Mouse (Mus musculus): ENCODE data around the gene Fam120a.

Fam120a gene

GRCm38 (mm10) chr13:48913141-48913540 is 54.7 kb downstream of the Fam120a start:
- DNase-seq (ENCODE audit: low spot score in 2 of 2), result no peak

GRCm38 (mm10) chr13:48911426-48911825 is 56.4 kb downstream of the Fam120a start:
- DNase-seq (ENCODE audit: low spot score in 2 of 2), result no peak

DNA sequence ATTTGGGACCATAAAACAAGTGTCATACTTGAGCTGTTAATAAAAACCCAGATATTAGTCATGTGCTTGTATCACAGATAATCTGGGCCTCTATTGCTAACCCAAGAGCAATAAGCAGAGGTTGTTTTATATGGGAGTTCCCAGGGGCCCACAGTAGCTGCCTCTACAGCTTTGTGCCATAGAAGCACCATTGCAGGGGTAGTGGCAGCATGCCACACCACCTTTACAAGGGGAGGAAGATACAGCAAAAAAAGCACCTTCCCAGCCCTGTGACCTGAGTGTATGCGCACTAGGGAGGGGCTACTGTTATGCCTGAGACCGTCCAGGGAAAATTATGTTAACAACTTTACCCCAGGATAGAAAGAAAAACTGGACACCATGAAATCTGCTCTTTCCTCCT is 62.4 kb downstream of the Fam120a start:
- no peak for DNase-seq (ENCODE audit: low spot score in 2 of 2)

GRCm38 (mm10) chr13:48895376-48895775 is 72.4 kb downstream of the Fam120a start:
- no peak for DNase-seq (ENCODE audit: low spot score in 2 of 2)

DNA sequence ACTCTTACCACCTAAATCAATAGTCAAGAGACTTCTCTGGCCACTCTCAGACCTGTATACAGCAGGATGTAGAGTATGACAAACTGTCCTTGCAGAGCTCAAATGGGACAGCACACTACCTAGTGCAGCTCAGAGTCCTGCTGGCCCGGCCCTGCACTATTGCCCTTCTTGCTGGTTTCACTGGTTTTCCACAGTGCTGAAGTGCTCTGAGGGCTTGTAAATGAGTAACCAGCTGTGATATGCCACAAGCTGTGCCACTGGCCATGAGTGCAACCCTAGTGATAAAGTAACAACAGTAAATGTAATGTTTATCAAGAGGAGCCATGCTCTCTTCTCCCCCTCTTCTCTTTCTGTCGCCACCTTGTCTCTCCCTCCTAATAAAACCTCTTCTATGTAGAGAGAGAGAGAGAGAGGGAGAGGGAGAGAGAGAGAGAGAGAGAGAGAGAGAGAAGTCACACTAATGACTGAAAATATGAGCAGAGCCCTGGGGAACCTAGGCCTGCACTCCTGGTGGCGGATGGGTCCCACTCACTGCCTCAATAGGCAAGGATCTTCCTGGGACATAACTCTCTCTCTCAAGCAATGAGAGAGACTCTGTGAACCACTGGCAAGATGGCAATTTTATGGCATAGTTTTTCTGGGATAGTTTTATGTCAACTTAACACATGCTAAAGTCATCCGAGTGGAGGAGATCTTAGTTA is 77.4 kb downstream of the Fam120a start:
- no peak for DNase-seq (ENCODE audit: low spot score in 2 of 2)

DNA sequence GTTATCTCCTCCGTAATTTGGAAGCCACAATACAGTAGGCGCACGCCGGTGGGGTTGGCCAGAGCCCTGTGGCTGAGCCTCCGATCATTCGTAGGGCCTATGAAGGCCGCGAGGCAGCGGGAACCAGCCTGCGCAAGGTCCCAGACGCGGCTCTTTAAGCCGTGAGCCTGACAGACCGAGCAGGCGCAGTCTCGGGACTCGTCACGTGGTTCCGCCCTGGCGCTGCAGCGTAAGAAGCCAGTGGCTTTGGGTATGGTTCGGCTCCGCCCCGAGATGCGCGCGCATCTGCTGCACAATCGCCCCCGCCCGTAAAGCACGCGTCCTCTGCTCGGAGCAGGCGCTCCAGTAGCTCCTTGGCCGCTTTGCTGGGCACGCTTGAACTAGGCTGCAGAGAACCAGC is 89.3 kb downstream of the Fam120a start:
- peak; percentile 99 for DNase-seq (ENCODE audit: low spot score in 2 of 2)

DNA sequence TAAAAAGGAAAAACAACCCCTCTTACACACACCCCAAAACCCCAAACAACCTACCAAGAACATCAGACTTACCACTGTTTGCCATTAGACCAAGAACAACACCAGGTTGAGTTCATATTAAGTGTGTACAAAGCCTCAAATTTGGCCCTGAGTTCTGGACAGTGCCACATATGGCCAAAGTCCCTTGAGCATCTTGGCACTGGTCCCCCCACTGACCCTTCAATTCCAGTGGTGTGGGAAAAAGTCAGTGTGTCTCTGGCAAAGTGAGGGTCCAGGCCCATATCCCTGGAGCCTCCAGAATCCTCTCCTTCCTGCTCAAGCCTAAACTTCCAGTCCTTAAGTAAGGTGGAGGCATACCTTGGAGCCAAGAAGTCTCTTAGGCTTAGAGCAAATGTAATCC is 90.0 kb downstream of the Fam120a start:
- no peak for DNase-seq (ENCODE audit: low spot score in 2 of 2)

- DNase-seq (ENCODE audit: low spot score in 2 of 2), result no peak
These were observed 95.1 kb downstream of the Fam120a start for GRCm38 (mm10) chr13:48872726-48873125.

- peak; percentile 22 to 41 for DNase-seq (ENCODE audit: low spot score in 2 of 2)
These were observed 95.8 kb downstream of the Fam120a start for GRCm38 (mm10) chr13:48871887-48872606.

DNA sequence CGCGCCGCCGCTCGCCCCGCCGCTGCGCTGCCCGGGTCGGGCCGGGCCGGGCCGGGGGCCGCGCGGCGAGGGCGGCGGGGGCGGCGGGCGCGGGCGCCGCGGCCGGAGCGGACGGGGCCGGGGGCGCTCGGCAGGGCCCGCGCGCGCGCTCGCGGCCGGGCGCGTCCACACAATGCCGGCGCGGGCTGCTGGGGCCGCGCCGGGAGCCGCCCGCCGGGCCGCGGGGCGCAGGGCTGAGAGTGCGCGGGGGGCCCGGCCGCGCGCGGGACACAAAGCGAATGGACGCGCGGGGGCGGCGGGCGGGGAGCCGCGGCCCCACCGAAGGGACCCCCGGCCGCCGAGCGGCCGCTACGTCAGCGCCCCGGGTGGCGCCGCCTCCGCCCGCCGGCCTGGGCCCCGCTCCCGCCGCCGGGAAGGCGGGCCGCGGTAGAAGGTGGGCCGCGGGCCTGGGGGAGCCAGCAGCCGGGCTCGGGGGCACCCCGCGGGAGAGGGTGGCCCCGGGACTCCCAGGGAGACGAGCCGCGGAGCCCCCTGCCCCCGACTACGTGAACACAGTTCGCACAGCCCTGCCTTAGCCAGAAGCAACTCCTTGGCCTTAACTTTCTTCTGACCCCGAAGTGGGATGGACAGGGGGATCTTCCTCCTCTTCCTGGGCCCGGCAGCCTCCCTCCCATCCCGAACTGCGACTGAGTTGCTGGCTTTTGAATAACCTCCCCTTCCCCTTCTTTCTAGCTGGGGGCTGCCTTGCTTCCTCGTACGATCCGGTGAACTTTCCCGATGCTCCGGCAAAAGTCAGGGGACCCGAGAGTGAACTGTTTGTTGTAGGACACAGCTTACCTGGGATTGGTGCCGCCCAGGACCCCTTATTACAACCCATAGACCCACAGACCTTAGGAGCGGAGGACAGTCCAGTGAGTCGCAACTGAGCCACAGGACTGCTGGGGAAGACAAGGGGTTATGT is 96.8 kb downstream of the Fam120a start, which contains the start of gene Phf2:
Gene Phf2 (minus strand): TSS at position 349 of the 961 bp plus-strand sequence.
- peak; percentile 40 to 50 for DNase-seq (ENCODE audit: low spot score in 2 of 2)

DNA sequence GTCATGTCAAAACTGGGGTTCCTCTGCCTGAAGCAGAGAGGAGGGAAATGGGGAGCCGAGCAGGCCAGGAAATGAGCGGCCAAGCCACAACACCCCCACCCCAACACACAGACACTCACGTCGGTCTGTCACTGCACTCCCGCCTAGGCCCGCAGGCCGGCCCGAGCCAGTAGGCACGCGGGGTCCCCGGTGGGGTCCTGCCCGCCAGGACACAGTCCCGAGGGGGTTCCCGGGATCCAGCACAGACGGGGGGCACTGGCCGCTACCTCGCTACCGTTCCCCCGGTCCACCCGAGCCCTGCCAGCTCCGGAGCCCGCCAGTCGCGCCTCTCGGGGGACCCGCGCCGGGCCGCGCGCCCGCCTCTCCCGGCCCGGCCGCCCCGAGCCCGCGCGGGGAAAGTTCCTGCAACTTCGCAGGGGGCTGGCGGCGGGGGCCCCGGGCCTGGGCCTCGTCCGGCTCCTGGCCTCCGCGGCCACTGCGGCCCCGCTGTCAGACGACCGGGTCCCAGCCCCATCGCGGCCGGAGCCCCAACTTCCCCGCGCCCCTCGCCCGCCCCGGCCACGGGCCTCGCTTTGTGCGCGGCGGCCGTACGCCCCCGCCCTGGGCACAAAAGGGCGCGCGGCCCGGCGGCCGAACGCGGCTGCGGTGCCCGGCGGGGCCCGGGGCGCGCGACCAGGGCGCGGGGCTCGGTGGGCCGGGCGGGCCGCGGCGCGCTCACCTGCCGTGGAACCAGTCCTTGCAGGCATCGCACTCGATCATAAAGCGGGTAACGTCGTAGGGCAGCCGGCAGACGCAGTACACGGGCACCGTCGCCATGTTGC is 97.7 kb downstream of the Fam120a start:
- peak; percentile 39 to 65 for DNase-seq (ENCODE audit: low spot score in 2 of 2)

DNA sequence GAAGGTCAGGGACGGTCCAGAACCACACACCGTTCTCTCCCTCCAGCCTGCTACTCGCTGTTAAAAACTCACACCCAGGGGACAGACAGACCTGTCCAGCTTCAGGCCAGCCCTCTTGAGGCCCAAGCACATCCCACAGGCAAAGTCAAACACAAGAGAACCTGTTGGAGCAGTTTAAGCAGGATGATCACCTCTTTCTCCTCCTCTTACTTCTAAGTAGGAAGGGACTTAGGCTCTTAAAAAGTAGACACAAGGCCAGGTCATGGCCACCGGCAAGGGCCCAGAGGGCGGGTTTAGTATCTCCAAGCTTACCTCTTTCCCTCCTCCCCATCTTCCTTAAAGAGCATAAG is 98.2 kb downstream of the Fam120a start:
- DNase-seq (ENCODE audit: low spot score in 2 of 2), result no peak

DNA sequence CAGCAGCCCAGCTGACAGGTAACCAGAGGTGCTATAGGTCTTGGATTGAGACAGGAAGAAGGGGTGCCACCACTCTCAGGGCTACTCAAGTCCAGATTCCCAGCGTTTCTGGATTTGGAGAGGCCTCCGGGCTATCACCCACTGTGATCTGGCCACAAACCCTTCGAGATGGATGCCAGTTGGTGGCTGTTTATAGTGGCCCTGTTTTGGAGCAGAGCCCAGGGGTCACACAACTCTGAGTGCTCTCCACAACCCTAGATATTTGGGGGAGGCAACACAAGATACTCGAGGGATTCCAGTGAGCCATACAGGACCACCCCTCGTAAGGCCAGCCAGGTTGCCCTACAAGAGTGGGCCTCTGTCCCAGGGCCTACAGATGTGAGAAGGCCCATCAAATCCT is 98.7 kb downstream of the Fam120a start:
- DNase-seq (ENCODE audit: low spot score in 2 of 2), result no peak

- no peak for DNase-seq (ENCODE audit: low spot score in 2 of 2)
These were observed 103.0 kb downstream of the Fam120a start for GRCm38 (mm10) chr13:48864673-48865356.

DNA sequence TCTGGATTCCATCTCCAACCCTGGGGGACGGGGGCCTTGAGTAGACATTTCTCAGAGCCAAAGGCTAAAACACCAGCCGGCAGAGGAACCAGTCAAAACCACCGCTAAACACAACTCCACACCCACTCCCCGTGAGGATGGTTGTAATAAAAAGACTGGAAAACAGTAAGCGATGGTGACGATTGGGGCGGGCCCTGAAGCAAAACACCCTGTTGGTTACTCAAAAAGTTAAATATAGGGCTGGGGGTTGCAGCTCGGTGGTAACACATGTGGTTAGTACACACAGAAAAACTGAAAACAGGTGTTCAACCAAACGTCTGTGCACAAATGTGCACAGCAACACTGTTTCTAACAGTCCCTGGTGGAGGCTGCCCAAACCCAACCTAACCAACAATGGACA is 104.3 kb downstream of the Fam120a start:
- DNase-seq (ENCODE audit: low spot score in 2 of 2), result no peak

GRCm38 (mm10) chr13:48861913-48862312 is 105.9 kb downstream of the Fam120a start:
- DNase-seq (ENCODE audit: low spot score in 2 of 2), result no peak

GRCm38 (mm10) chr13:48858779-48859178 is 109.0 kb downstream of the Fam120a start:
- no peak for DNase-seq (ENCODE audit: low spot score in 2 of 2)

- DNase-seq (ENCODE audit: low spot score in 2 of 2), result no peak
These were observed 109.8 kb downstream of the Fam120a start for GRCm38 (mm10) chr13:48858054-48858453.

DNA sequence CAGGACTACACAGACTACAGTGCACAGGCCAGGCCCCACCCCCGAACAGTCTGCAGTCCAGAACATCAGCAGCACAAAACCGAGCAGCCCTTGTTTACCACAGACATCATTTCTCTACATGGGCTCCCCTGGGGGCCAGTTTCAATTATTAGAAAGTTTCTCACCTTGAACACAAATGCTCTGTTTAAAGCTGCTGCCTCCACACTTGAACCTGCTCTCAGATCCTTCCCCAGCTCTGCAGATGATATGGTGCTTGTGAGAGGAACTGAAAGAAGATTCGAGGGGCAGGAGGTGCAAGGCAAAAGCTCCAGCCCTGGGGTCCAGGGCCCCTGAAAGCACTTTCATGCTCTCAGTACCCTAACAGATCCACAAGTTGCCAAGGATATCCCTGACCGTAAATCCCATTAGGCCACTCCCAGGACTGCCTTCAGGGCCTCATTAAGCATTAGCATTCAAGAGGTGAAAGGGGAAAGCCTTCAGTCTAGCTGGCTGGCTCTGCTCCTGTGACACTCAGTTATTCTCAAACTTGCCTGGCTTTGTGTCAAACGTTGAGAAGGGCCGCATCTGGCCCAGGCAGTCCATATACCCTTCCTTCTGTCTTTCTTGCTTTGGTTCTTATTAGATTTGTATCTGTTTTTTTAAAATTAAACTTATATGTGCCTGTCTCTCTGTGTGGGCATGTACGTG is 110.4 kb downstream of the Fam120a start:
- DNase-seq (ENCODE audit: low spot score in 2 of 2), result no peak

DNA sequence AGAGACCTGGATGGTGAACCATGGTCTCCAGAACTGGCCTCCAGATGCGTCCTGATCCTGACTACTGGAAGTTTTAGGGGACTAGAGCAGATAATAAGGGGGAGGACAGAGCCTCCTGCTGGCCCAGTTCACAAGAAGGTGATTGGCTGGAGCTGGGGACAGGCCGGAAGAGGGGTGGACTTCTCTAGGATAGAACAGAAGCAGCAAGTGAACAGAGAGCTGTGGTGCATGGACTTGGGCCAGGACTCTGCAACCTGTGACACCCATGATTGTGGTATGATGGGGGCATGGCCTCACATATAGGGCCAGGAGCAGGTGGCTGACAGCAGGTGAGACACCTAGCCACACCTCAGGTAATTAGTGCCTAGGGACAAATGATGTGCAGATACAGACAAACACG is 113.9 kb downstream of the Fam120a start:
- no peak for DNase-seq (ENCODE audit: low spot score in 2 of 2)

Data from heart, adult 9 months (tissue).